Mouse (Mus musculus) stomach, embryonic 16.5 days (tissue): ENCODE measurements around the gene Fcmr. TPM values are rescaled to one million over a fixed set of nuclear protein-coding genes. Genes with fewer than 3 reads are reported as not detected.

ENCODE experiments used
- ATAC-seq: fragments of 200-750 bp; cut with Nextera tagmentation; 2 replicates; pipeline ENCODE4 v1.8.0; 2017; ENCODE audit warnings: moderate number of reproducible peaks, moderate TSS enrichment; ENCODE audit not compliant: insufficient read depth, low FRiP score
- H3K27ac ChIP-seq: fragments of 300-500 bp; sonication (generic); 2 replicates; pipeline ENCODE4 v1.5.1; 2014; ENCODE audit warnings: low read length
- H3K27me3 ChIP-seq: fragments of 300-500 bp; sonication (generic); 2 replicates; pipeline ENCODE4 v1.6.1; 2014; ENCODE audit warnings: low read length, control low read depth, mixed read lengths; ENCODE audit not compliant: control insufficient read depth, insufficient read depth
- H3K36me3 ChIP-seq: fragments of 300-500 bp; sonication (generic); 2 replicates; pipeline ENCODE4 v1.6.1; 2014; ENCODE audit warnings: low read length; ENCODE audit not compliant: control insufficient read depth, insufficient read depth
- H3K4me1 ChIP-seq: fragments of 300-500 bp; sonication (generic); 2 replicates; pipeline ENCODE4 v1.6.1; 2014; ENCODE audit warnings: low read length, control low read depth, mixed read lengths; ENCODE audit not compliant: control insufficient read depth, insufficient read depth
- H3K4me2 ChIP-seq: fragments of 300-500 bp; sonication (generic); 2 replicates; pipeline ENCODE4 v1.6.1; 2014; ENCODE audit warnings: low read depth, low read length, mixed read lengths
- H3K4me3 ChIP-seq: fragments of 300-500 bp; sonication (generic); replicated peaks from 2 replicates; pipeline ENCODE4 v1.5.1; 2014; ENCODE audit warnings: mild to moderate bottlenecking, low read length
- H3K9ac ChIP-seq: fragments of 300-500 bp; sonication (generic); 2 replicates; pipeline ENCODE4 v1.6.1; 2014; ENCODE audit warnings: low read length
- H3K9me3 ChIP-seq: fragments of 300-500 bp; sonication (generic); replicated peaks from 2 replicates; pipeline ENCODE4 v1.6.1; 2016; ENCODE audit warnings: low read length, control low read depth; ENCODE audit not compliant: control insufficient read depth
- WGBS: fragments of 180-500 bp; shearing (Covaris S2); extraction: QIAGEN DNeasy Blood & Tissue Kit; methylation state at CpG from one replicate; pipeline ENCODE4 v1.1.7; 2014; 5-methylcytosine and 5-hydroxymethylcytosine counted together
- polyA plus RNA-seq: library from polyadenylated mRNA; unstranded; fragments of >200 nt; fragmentation: Nextera tagmentation; extraction: Ambion mirVana; gene quantifications from 2 replicates; pipeline ENCODE4 v1.2.1, GENCODE M21; 2015

The Fcmr gene
- polyA plus RNA-seq, 1 experiment from 2014 or later = 0.40 TPM

DNA sequence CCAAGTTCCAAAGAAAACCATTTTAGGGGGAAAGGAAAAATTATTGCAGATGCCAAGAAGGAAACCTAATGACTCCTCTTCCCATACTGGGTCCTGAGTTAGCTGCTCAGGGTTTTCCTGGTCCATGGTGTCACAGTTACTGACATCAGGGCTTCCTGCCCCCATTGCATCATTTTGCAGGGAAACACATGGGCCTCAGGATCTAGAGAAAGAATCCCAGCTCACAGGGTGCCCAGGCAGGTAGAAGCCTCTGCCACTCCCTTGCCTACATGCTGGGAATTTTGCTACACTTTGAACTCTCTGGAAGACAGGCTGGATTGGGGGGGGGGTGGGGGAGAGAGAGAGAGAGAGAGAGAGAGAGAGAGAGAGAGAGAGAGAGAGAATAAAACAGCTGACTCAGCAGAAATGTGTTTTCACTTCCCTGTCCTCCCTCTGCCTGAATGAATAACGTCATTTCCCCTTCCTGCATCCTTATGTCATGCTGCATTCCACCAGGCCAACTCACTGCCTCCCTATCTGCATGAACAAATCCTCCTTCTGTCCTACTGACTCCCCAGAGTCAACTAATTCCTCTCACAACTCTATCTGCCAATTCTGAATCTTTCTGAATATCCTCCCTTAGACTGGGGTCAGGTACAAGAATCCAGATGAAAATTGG lies 53.0 kb downstream of the Fcmr start:
- ATAC-seq = no peak
- H3K36me3 ChIP-seq = no peaks in the 10 kb centered on the region
- H3K9me3 ChIP-seq = no peaks in the 10 kb centered on the region
- H3K4me3 ChIP-seq = no peak overlapping the region
- no peaks in the 10 kb centered on the region for H3K27me3 ChIP-seq
- no peak overlapping the region for H3K4me2 ChIP-seq
- H3K4me1 ChIP-seq = no peaks in the 10 kb centered on the region
- 10% methylated on average over 1 of the region's 1 CpGs for WGBS
- H3K9ac ChIP-seq = no peak overlapping the region
- no peak overlapping the region for H3K27ac ChIP-seq

DNA sequence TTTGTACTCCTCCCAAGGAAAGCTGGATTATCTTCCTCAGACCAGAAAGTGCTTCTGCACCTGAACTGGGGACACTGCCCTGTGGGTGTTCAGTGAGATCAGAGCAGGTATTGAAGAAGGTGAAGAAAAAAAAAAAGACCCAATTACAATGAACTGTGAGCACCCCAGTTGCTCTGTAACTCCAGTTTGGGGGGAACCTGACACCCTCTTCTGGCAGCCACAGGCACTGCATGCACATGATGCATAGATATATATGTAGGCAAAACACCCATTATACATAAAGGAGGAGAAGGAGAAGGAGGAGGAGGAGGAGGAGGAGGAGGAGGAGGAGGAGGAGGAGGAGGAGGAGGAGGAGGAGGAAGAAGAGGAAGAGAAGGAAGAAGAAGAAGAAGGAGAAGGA lies 61.0 kb downstream of the Fcmr start:
- no peaks in the 10 kb centered on the region for H3K4me1 ChIP-seq
- H3K9ac ChIP-seq = no peak overlapping the region
- no peak overlapping the region for H3K4me2 ChIP-seq
- no peak overlapping the region for H3K4me3 ChIP-seq
- no peaks in the 10 kb centered on the region for H3K36me3 ChIP-seq
- no peaks in the 10 kb centered on the region for H3K9me3 ChIP-seq
- H3K27me3 ChIP-seq = no peaks in the 10 kb centered on the region
- ATAC-seq = no peak
- H3K27ac ChIP-seq = no peak overlapping the region

Other genes starting within 250 kb of the Fcmr start
- 0.17 TPM in 1 of 2 replicates, not detected in the other for gene Zp3r, start 236.0 kb upstream of the Fcmr start, polyA plus RNA-seq
- gene C4bp, start 204.0 kb upstream of the Fcmr start, polyA plus RNA-seq = 0.45 and 0.81 TPM in 2 replicates
- gene Gm29427, start 149.9 kb upstream of the Fcmr start, polyA plus RNA-seq = 0.09 TPM in 1 of 2 replicates, not detected in the other
- 14.9 and 15.8 TPM in 2 replicates for gene Yod1, start 148.3 kb upstream of the Fcmr start, polyA plus RNA-seq
- gene Pfkfb2, start 136.4 kb upstream of the Fcmr start, polyA plus RNA-seq = 11.3 and 11.6 TPM in 2 replicates
- 44.2 and 52.0 TPM in 2 replicates for gene AA986860, start 133.7 kb upstream of the Fcmr start, polyA plus RNA-seq
- 0.42 and 0.56 TPM in 2 replicates for gene Fcamr, start 64.8 kb upstream of the Fcmr start, polyA plus RNA-seq
- gene Pigr, start 39.0 kb upstream of the Fcmr start, polyA plus RNA-seq = 0.34 and 0.70 TPM in 2 replicates
- not detected in 2 replicates for gene Il24, start 21.8 kb downstream of the Fcmr start, polyA plus RNA-seq
- gene Il20, start 45.8 kb downstream of the Fcmr start, polyA plus RNA-seq = not detected in 2 replicates
- not detected in 2 replicates for gene Il19, start 74.4 kb downstream of the Fcmr start, polyA plus RNA-seq
- gene Il10, start 154.2 kb downstream of the Fcmr start, polyA plus RNA-seq = not detected in 2 replicates
- 16.6 and 18.0 TPM in 2 replicates for gene Mapkapk2, start 232.2 kb downstream of the Fcmr start, polyA plus RNA-seq